Mouse (Mus musculus): ENCODE results near the gene Lrrc57. TPM values are rescaled to one million over a fixed set of nuclear protein-coding genes. Genes with fewer than 3 reads are reported as not detected.
"Not testable (repeated sequence)": the region's sequence is repeated elsewhere in the genome, so short reads cannot be mapped to it uniquely, and the experiment has no call there.

The Lrrc57 gene
- polyA plus RNA-seq, 1 experiment, result 13.8 TPM

DNA sequence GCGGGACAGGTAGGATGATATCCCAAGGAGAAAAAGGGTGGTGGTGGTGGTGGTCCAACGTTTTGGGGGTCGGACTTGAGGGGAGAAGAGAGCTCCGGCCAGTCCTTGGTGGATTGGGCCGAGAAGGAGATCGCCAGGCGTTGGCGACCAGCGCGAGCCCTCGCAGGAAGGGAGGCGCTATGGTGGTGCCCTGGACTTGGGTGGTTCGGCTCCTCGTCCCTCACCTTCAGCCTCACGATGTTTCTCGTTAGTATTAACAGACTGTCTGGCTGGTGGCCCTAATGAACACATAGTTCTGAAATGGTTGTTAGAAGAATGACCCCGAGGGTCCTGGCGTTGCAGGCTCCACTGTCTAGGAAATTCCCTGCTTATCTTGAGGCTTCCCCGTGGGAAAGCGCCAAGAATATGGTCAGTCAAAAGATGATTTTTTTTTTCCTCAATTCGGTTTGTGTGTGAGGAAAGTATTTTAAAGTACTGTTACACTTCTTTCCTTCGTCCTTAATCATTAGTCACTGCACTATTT is 41.5 kb downstream of the Lrrc57 start:
- Histone ChIP-seq H3K27ac (replicated peaks; ENCODE audit: low read depth, low read length) (peak overlapping the region; percentile 90), H3K4me1 (ENCODE audit: control insufficient read depth, insufficient read depth, insufficient read length, low read length) (peaks cover 8% of the 10 kb centered on the region), H3K4me3 (ENCODE audit: insufficient read depth, low read depth, low read length) (peak overlapping the region; percentile 97)

DNA sequence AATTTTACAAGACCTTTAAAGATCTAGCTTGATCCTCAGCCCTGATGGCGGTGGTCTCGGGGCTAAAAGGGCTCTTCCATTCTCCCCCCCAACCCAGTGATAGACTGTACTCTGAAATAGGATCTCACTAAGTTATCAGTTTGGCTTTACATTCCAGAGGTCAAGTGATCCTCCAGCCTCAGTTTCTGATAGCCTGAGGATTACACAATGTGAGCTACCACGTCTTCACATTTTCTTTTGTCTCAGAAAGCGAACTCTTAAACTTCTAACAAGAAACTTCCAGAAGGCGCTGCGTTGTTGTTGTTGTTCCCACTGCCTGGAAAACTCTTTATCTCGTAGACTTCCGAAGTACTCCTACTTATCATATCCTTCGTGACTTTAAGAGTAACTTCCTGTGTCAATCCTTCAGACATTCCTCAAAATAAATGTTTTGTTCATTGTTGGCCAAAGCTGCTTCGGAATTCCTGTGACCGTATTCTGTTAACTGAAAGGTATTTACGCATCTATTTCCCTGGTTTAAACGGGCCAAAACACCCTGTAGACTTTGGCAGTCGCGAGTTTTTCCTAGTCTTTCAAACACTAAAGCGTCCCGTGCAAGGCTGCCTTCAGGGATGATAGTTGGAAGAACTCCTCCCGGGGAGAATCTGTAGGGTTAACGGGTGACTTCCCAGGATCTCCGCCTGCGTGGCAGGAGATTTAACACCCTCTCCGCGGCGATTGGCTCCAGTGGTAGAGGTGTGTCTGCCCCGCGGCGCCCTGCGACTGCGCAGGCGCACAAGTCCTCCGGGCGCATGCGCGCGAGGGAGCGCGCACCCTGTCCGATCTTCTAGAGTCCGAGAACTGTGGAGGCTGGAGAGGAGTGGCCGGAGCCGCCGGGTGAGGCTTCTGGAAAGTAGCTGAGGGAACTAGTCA is 42.2 kb downstream of the Lrrc57 start, which contains the start of gene Snap23:
Gene Snap23 (plus strand): TSS at position 786 of the 912 bp plus-strand sequence.
- Histone ChIP-seq H3K4me1 (ENCODE audit: control insufficient read depth, insufficient read depth, insufficient read length, low read length) (peaks cover 8% of the 10 kb centered on the region), H3K4me3 (ENCODE audit: insufficient read depth, low read depth, low read length) (peak within 1 kb of the TSS; percentile 97), H3K27ac (replicated peaks; ENCODE audit: low read depth, low read length) (peak within 1 kb of the TSS; percentile 92)

DNA sequence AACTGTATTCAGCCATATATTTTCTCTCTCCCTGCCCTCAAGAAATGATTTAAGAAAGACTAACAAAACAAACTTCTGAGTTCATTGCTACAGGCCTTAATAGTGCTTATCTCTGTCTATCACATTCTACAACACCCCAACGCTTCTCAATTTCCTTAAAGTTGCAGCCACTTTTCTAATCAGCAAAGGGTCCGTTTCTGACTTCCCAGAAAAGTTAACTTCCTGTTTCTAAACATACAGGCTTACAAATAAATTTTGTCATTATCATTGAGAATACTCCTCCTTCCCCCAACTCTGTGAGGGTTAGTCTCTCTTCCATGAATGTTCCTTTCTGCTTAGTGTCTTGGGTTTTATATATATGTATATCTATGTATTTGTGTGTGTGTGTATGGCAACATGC is 44.0 kb downstream of the Lrrc57 start:
- Histone ChIP-seq H3K27ac (replicated peaks; ENCODE audit: low read depth, low read length) (no peak overlapping the region), H3K4me1 (ENCODE audit: control insufficient read depth, insufficient read depth, insufficient read length, low read length) (peaks cover 8% of the 10 kb centered on the region), H3K4me3 (ENCODE audit: insufficient read depth, low read depth, low read length) (no peak overlapping the region)

DNA sequence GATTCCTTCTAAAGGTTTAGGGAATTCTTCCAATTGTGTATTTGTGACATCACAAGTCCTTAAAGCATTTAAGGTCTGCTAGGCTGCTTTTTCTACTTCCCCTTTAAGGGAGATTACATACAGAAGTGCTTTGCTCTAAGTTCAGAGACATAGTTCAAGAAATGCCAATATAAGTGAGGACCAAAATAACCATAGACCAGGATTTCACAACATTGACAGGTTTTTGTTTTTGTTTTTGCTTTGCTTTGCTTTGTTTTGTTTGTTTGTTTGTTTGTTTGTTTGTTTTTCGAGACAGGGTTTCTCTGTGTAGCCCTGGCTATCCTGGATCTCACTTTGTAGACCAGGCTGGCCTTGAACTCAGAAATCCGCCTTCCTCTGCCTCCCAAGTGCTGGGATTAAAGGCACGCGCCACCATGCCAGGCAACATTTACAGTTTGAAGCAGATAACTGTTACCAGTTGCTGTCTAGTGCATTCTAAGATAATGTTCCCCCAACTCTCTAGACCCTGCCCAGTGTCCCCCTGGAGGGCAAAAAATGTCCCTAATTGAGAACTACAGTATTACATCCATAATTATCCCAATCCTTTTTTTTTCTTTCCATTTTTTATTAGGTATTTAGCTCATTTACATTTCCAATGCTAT is 44.7 kb downstream of the Lrrc57 start:
- not testable (repeated sequence) for H3K27ac ChIP-seq (replicated peaks; ENCODE audit: low read depth, low read length); H3K4me1 ChIP-seq (ENCODE audit: control insufficient read depth, insufficient read depth, insufficient read length, low read length); H3K4me3 ChIP-seq (ENCODE audit: insufficient read depth, low read depth, low read length)

DNA sequence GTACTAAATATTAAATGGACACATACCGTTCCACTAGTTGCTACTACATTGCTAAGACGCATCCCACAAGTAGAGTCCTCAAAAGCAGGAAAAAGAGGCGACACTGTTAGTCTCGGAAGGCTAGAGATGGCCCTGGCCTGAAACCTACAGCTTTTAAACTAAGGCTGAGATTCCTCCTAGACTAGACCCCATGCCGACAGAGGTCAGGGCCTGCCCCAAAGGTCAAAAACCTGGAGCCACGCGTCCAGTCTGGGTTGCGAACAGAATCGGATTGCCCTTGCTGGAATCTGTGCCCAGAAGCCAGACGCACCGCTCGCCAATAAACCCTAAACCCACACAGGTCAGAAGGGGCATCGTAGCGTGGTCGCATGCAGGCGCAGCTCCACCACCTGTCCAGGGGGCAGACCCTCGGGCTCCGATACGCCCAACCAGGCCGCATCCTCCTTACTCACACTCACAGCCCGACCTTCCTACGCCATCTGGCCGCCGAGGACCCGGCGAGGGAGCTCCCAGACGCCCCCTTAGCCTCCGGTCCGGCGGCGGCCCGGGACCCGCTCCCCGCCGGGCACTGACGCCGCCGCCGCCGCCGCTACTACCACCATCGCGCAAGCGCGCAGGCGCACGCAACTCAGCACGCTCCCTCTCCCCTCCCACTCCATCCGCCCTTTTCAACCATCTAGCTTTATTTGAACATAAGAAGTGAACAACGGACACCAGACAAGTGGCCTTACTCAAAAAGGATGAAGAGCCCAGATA is 45.9 kb downstream of the Lrrc57 start, which contains the start of gene Zfp106:
Gene Zfp106 (minus strand): TSS at position 609 of the 756 bp plus-strand sequence.
- Histone ChIP-seq H3K4me3 (ENCODE audit: insufficient read depth, low read depth, low read length) (peak within 1 kb of the TSS; percentile 92), H3K4me1 (ENCODE audit: control insufficient read depth, insufficient read depth, insufficient read length, low read length) (no peaks in the 10 kb centered on the region; the same call in 1 of the 2 replicates), H3K27ac (replicated peaks; ENCODE audit: low read depth, low read length) (peak within 1 kb of the TSS; percentile 75)

DNA sequence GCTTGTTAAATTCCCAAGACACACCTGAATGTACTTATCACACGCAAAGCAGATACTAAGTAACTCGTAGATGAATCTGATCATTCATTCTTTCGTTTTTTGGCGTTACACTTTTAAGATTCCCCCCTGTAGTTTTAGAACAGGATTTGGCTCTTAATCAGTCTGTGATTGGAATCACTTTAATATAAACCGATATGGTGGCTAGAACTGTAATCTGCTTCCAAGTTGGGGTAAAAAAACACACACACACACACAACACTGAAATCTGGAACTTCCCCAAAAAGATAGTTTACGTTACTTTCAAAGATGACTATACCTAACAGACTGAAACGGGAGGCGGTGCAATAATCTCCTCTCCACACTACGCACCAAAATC is 46.5 kb downstream of the Lrrc57 start:
- no peaks in the 10 kb centered on the region; the same call in 1 of the 2 replicates for H3K4me1 ChIP-seq (ENCODE audit: control insufficient read depth, insufficient read depth, insufficient read length, low read length)
- 0 out of 2 replicates have a peak overlapping the region, but pooled peaks have one; percentile 75 for H3K27ac ChIP-seq (replicated peaks; ENCODE audit: low read depth, low read length)
- H3K4me3 ChIP-seq (ENCODE audit: insufficient read depth, low read depth, low read length), result peak overlapping the region; percentile 92

DNA sequence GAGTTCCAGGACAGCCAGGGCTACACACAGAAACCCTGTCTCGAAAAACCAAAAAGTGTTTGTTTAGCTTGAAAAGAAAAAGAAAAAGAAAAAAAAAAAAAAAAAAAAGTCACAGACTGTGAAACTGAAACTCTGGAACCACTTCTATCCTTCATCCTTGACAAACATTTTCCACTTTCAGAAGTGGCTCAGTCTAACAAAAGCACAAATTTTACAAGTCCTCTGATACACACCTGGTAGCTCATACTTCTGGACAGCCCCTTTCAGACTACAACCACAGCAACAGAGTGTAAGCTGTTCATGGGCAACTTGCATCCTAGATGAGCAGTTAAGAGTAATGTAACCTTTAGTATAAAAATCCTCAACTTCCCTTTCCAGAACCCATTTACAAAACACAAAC is 47.8 kb downstream of the Lrrc57 start:
- no peak overlapping the region for H3K27ac ChIP-seq (replicated peaks; ENCODE audit: low read depth, low read length)
- H3K4me1 ChIP-seq (ENCODE audit: control insufficient read depth, insufficient read depth, insufficient read length, low read length), result peaks cover 3% of the 10 kb centered on the region
- no peak overlapping the region for H3K4me3 ChIP-seq (ENCODE audit: insufficient read depth, low read depth, low read length)

DNA sequence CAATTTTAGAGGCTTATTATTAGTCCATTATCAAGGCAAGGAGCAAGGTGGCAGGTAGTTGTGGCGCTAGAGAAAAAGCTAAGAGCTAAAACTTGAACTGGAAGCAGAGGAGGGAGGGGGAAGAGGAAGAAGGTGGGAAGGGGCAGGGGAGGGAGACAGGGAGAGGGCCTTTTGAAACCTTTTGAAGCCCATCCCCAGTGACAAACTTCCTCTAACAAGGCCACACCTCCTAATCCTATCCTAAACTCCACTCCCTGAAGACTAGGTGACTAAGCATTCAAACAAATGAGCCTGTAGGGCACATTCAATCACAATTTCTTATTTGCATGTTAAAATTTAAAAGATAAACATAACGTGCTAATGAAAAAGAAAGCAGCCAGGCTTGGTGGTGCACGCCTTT is 50.5 kb downstream of the Lrrc57 start:
- H3K27ac ChIP-seq (replicated peaks; ENCODE audit: low read depth, low read length), result no peak overlapping the region
- H3K4me3 ChIP-seq (ENCODE audit: insufficient read depth, low read depth, low read length), result no peak overlapping the region
- peaks cover 3% of the 10 kb centered on the region for H3K4me1 ChIP-seq (ENCODE audit: control insufficient read depth, insufficient read depth, insufficient read length, low read length)

DNA sequence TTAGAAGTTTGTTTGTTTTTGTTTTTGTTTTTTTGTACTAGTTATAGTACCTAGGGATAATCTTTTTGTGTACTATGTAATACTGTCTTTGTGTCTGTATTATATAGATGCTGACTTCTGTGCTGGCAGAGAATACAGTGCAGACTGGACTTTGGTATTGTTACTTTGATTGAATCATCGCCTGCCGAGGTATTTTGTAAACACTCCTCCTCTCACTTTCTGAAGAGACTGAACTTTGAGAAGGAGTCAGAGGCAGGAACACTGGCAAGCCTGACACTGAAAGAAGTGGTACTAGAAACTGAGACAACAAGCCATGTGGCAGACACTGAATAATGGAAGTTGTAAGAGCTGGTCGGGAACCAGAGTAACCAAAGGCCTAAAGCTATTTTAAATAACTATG is 52.5 kb downstream of the Lrrc57 start:
- Histone ChIP-seq H3K4me1 (ENCODE audit: control insufficient read depth, insufficient read depth, insufficient read length, low read length) (peaks cover 3% of the 10 kb centered on the region), H3K4me3 (ENCODE audit: insufficient read depth, low read depth, low read length) (no peak overlapping the region), H3K27ac (replicated peaks; ENCODE audit: low read depth, low read length) (no peak overlapping the region)

Other genes starting within 250 kb of the Lrrc57 start
- 30.5 and 43.4 TPM in 2 replicates for gene Ganc, start 205.6 kb downstream of the Lrrc57 start, polyA plus RNA-seq (2012; ENCODE audit: insufficient read depth, insufficient read length, missing spikeins)
- gene Tmem87a, start 205.4 kb downstream of the Lrrc57 start, polyA plus RNA-seq (2012; ENCODE audit: insufficient read depth, insufficient read length, missing spikeins), result 11.0 and 16.9 TPM in 2 replicates
- 1.1 and 2.1 TPM in 2 replicates for gene Capn3, start 153.5 kb downstream of the Lrrc57 start, polyA plus RNA-seq (2012; ENCODE audit: insufficient read depth, insufficient read length, missing spikeins)
- 53.3 and 93.2 TPM in 2 replicates for gene Zfp106, start 45.7 kb downstream of the Lrrc57 start, polyA plus RNA-seq (2012; ENCODE audit: insufficient read depth, insufficient read length, missing spikeins)
- gene Snap23, start 41.8 kb downstream of the Lrrc57 start, polyA plus RNA-seq (2012; ENCODE audit: insufficient read depth, insufficient read length, missing spikeins), result 33.7 and 42.4 TPM in 2 replicates
- gene Haus2, start 137 bp downstream of the Lrrc57 start, polyA plus RNA-seq (2012; ENCODE audit: insufficient read depth, insufficient read length, missing spikeins), result 10.9 and 12.2 TPM in 2 replicates
- gene Stard9, start 19.6 kb upstream of the Lrrc57 start, polyA plus RNA-seq (2012; ENCODE audit: insufficient read depth, insufficient read length, missing spikeins), result 2.3 and 3.9 TPM in 2 replicates
- 1.3 and 3.3 TPM in 2 replicates for gene Cdan1, start 240.6 kb upstream of the Lrrc57 start, polyA plus RNA-seq (2012; ENCODE audit: insufficient read depth, insufficient read length, missing spikeins)
- gene Ttbk2, start 241.1 kb upstream of the Lrrc57 start, polyA plus RNA-seq (2012; ENCODE audit: insufficient read depth, insufficient read length, missing spikeins), result 3.3 and 5.2 TPM in 2 replicates